ENCODE assay signal across 8 mouse cellular contexts in genomic region chr6:91575662-91576364, GRCm38 (mm10).
DNase-seq lines count a peak whose midpoint lies in the region; ATAC-seq and TF ChIP-seq lines count a peak whose summit lies in the region.

No protein-coding gene starts in this region.

- 62% methylated on average over 4 of the region's 4 CpGs for WGBS in limb, embryonic 14.5 days
- 65% methylated on average over 4 of the region's 4 CpGs for WGBS in neural tube, embryonic 12.5 days
- 64% methylated on average over 4 of the region's 4 CpGs for WGBS in stomach, postnatal 0 days

- H3K9ac ChIP-seq in limb, embryonic 14.5 days (ENCODE audit: low read depth, low read length, severe bottlenecking): no peak overlapping the region
- H3K9ac ChIP-seq in neural tube, embryonic 12.5 days: no peak overlapping the region
- no peak overlapping the region for H3K9ac ChIP-seq in stomach, postnatal 0 days (ENCODE audit: low read length)

- H3K4me2 ChIP-seq in limb, embryonic 14.5 days (replicated peaks; ENCODE audit: low read depth, low read length, severe bottlenecking): no peak overlapping the region
- H3K4me2 ChIP-seq in neural tube, embryonic 12.5 days (replicated peaks): no peak overlapping the region
- H3K4me2 ChIP-seq in stomach, postnatal 0 days (replicated peaks; ENCODE audit: low read depth): no peak overlapping the region

- peak; percentile 97 for TF ChIP-seq CTCF in stomach, postnatal 0 days (IDR thresholded peaks at IDR 0.05; ENCODE audit: low read depth)

- DNase-seq in B cell, adult 2 months: peak; percentile 82 to 83
- DNase-seq in adrenal gland, postnatal 14 days: peak; percentile 86
- peak; percentile 76 for DNase-seq in embryo, embryonic 9.5 days (ENCODE audit: extremely low spot score)
- peak; percentile 80 for DNase-seq in kidney, adult 9 months
- peak; percentile 62 for DNase-seq in limb, embryonic 14.5 days (ENCODE audit: low spot score)
- peak; percentile 74 for DNase-seq in stomach, postnatal 0 days (ENCODE audit: low spot score)

- no peak for TF ChIP-seq EP300 in stomach, postnatal 0 days (optimal IDR thresholded peaks at IDR 0.05)

- no peak overlapping the region for H3K4me3 ChIP-seq in limb, embryonic 14.5 days (replicated peaks; ENCODE audit: low read length)
- H3K4me3 ChIP-seq in neural tube, embryonic 12.5 days: no peak overlapping the region
- H3K4me3 ChIP-seq in stomach, postnatal 0 days (ENCODE audit: low read depth, low read length): no peak overlapping the region

- no peak overlapping the region for H3K27ac ChIP-seq in limb, embryonic 14.5 days (replicated peaks; ENCODE audit: low read depth, low read length)
- no peak overlapping the region for H3K27ac ChIP-seq in neural tube, embryonic 12.5 days
- H3K27ac ChIP-seq in stomach, postnatal 0 days (replicated peaks): no peak overlapping the region

- no peaks in the 10 kb centered on the region for H3K4me1 ChIP-seq in limb, embryonic 14.5 days (ENCODE audit: control insufficient read depth, insufficient read depth, low read length)
- H3K4me1 ChIP-seq in neural tube, embryonic 12.5 days: no peaks in the 10 kb centered on the region
- no peaks in the 10 kb centered on the region for H3K4me1 ChIP-seq in stomach, postnatal 0 days (replicated peaks; ENCODE audit: control insufficient read depth, insufficient read depth)

- ATAC-seq in granulocyte monocyte progenitor cell, adult 5-6 weeks (replicated peaks; ENCODE audit: poor library complexity, severe bottlenecking): peak; percentile 87
- ATAC-seq in limb, embryonic 14.5 days (ENCODE audit: low FRiP score, low read depth): peak; percentile 60
- ATAC-seq in neural tube, embryonic 12.5 days (ENCODE audit: low FRiP score, low read depth): 0 out of 2 replicates have a peak, but pooled peaks have one; percentile 50
- peak; percentile 62 for ATAC-seq in stomach, postnatal 0 days (ENCODE audit: low FRiP score, low TSS enrichment)

- no peaks in the 10 kb centered on the region for H3K36me3 ChIP-seq in limb, embryonic 14.5 days (ENCODE audit: control insufficient read depth, insufficient read depth, low read length)
- H3K36me3 ChIP-seq in neural tube, embryonic 12.5 days: no peaks in the 10 kb centered on the region
- H3K36me3 ChIP-seq in stomach, postnatal 0 days (ENCODE audit: control insufficient read depth, insufficient read depth, low read length): no peaks in the 10 kb centered on the region

- no peaks in the 10 kb centered on the region for H3K9me3 ChIP-seq in limb, embryonic 14.5 days (ENCODE audit: control insufficient read depth, low read length)
- no peaks in the 10 kb centered on the region for H3K9me3 ChIP-seq in neural tube, embryonic 12.5 days
- H3K9me3 ChIP-seq in stomach, postnatal 0 days (ENCODE audit: control insufficient read depth, low read length): no peaks in the 10 kb centered on the region

- TF ChIP-seq POLR2A in limb, embryonic 14.5 days (IDR thresholded peaks at IDR 0.05; ENCODE audit: borderline replicate concordance, extremely low read depth, insufficient read depth, insufficient read length): no peak

- no peaks in the 10 kb centered on the region for H3K27me3 ChIP-seq in limb, embryonic 14.5 days (ENCODE audit: control insufficient read depth, insufficient read depth, low read length)
- H3K27me3 ChIP-seq in neural tube, embryonic 12.5 days (replicated peaks): no peaks in the 10 kb centered on the region
- H3K27me3 ChIP-seq in stomach, postnatal 0 days (ENCODE audit: control insufficient read depth, insufficient read depth, low read length): no peaks in the 10 kb centered on the region
